ENCODE assay signal across 21 mouse cellular contexts in genomic region chr6:91589181-91589580, GRCm38 (mm10).
A peak's percentile ranks its signal among the peaks of the same experiment; 100 is the strongest.
DNase-seq lines count a peak whose midpoint lies in the region; ATAC-seq and TF ChIP-seq lines count a peak whose summit lies in the region.
"Had no signal": no experiment of that assay in that cellular context is flagged by ENCODE, and none has a peak within 500 bp of the region (broad histone marks: within the 10 kb centered on the region; RNA-seq: fewer than 3 reads in every experiment).

No protein-coding gene starts in this region.

- TF ChIP-seq CTCF in lung, adult 2 months (IDR thresholded peaks at IDR 0.05; ENCODE audit: insufficient read depth, low read length) = no peak

- H3K4me3 ChIP-seq in kidney, embryonic 16.5 days (ENCODE audit: low read length) = no peak overlapping the region
- H3K4me3 ChIP-seq in lung, embryonic 16.5 days (ENCODE audit: low read length) = no peak overlapping the region
- H3K4me3 ChIP-seq in lung, adult 2 months (replicated peaks; ENCODE audit: extremely low read depth, low read depth, low read length) = no peak overlapping the region
- H3K4me3 ChIP-seq: embryonic facial prominence, embryonic 15.5 days; forebrain, embryonic 10.5 days; heart, embryonic 10.5 days; hindbrain, embryonic 12.5 days; liver, embryonic 13.5 days; myocyte had no signal

- H3K9me3 ChIP-seq in kidney, embryonic 16.5 days (ENCODE audit: low read length) = no peaks in the 10 kb centered on the region
- H3K9me3 ChIP-seq in lung, embryonic 16.5 days (ENCODE audit: control insufficient read depth, low read length) = no peaks in the 10 kb centered on the region
- H3K9me3 ChIP-seq: embryonic facial prominence, embryonic 15.5 days; forebrain, embryonic 10.5 days; heart, embryonic 10.5 days; hindbrain, embryonic 12.5 days; liver, embryonic 13.5 days had no signal

- 0 out of 2 replicates have a peak, but pooled peaks cover 2% of the 10 kb centered on the region for H3K27me3 ChIP-seq in kidney, embryonic 16.5 days (ENCODE audit: insufficient read depth, low read length)
- no peaks in the 10 kb centered on the region for H3K27me3 ChIP-seq in lung, embryonic 16.5 days (ENCODE audit: control insufficient read depth, insufficient read depth, low read depth, low read length)
- H3K27me3 ChIP-seq: embryonic facial prominence, embryonic 15.5 days; hindbrain, embryonic 12.5 days; liver, embryonic 13.5 days had no signal

- no peak overlapping the region for H3K4me2 ChIP-seq in kidney, embryonic 16.5 days (replicated peaks; ENCODE audit: low read depth, low read length)
- H3K4me2 ChIP-seq in lung, embryonic 16.5 days (ENCODE audit: low read depth, low read length) = no peak overlapping the region
- H3K4me2 ChIP-seq: embryonic facial prominence, embryonic 15.5 days; hindbrain, embryonic 12.5 days; liver, embryonic 13.5 days had no signal

- DNase-seq in kidney, adult 11 months = peak; percentile 76
- DNase-seq in lung, adult 2 months = no peak
- DNase-seq in kidney, postnatal 25 days = peak; percentile 52 to 85
- DNase-seq in right cerebral cortex, postnatal 25 days = no peak
- DNase-seq in thymus, postnatal 4 days = no peak
- DNase-seq in heart, adult 9 months (ENCODE audit: low spot score in 2 of 2) = no peak
- DNase-seq: B cell, adult 2 months; cerebellum, postnatal 10 days; gastrocnemius, postnatal 36 days; heart, postnatal 10 days; liver, embryonic 13.5 days; midbrain, embryonic 14.5 days; right cerebral cortex, postnatal 4 days had no signal

- H3K9ac ChIP-seq in kidney, embryonic 16.5 days (replicated peaks; ENCODE audit: low read length) = no peak overlapping the region
- H3K9ac ChIP-seq in lung, embryonic 16.5 days (ENCODE audit: low read length) = no peak overlapping the region
- H3K9ac ChIP-seq: embryonic facial prominence, embryonic 15.5 days; hindbrain, embryonic 12.5 days; liver, embryonic 13.5 days had no signal

- no peak for TF ChIP-seq POLR2A in lung, adult 2 months (IDR thresholded peaks at IDR 0.05; ENCODE audit: borderline replicate concordance, extremely low read depth, low read depth, low read length)

- WGBS in kidney, embryonic 16.5 days = 70% methylated on average over 4 of the region's 4 CpGs
- WGBS in lung, embryonic 16.5 days = 60% methylated on average over 4 of the region's 4 CpGs
- 62% methylated on average over 4 of the region's 4 CpGs for WGBS in lung, adult 2 months

- no peaks in the 10 kb centered on the region for H3K36me3 ChIP-seq in kidney, embryonic 16.5 days (ENCODE audit: insufficient read depth, low read length)
- no peaks in the 10 kb centered on the region for H3K36me3 ChIP-seq in lung, embryonic 16.5 days (ENCODE audit: control insufficient read depth, insufficient read depth, low read length)
- H3K36me3 ChIP-seq: embryonic facial prominence, embryonic 15.5 days; forebrain, embryonic 10.5 days; heart, embryonic 10.5 days; hindbrain, embryonic 12.5 days; liver, embryonic 13.5 days had no signal

- H3K27ac ChIP-seq in kidney, embryonic 16.5 days (ENCODE audit: low read length) = no peak overlapping the region
- H3K27ac ChIP-seq in lung, embryonic 16.5 days (ENCODE audit: low read length) = no peak overlapping the region
- H3K27ac ChIP-seq: embryonic facial prominence, embryonic 15.5 days; forebrain, embryonic 10.5 days; hindbrain, embryonic 12.5 days; liver, embryonic 13.5 days had no signal

- peaks cover 6% of the 10 kb centered on the region for H3K4me1 ChIP-seq in kidney, embryonic 16.5 days (ENCODE audit: insufficient read depth, low read length)
- H3K4me1 ChIP-seq in lung, embryonic 16.5 days (replicated peaks; ENCODE audit: control insufficient read depth, insufficient read depth, low read length) = peaks cover 14% of the 10 kb centered on the region
- peaks cover 27% of the 10 kb centered on the region for H3K4me1 ChIP-seq in lung, adult 2 months (ENCODE audit: control insufficient read depth, insufficient read depth, low read length)

- ATAC-seq in kidney, embryonic 16.5 days (ENCODE audit: low FRiP score, low TSS enrichment) = no peak
- peak; percentile 24; the same call in 1 of the 2 replicates for ATAC-seq in lung, embryonic 16.5 days (ENCODE audit: low read depth)
- ATAC-seq: inflammation-experienced regulatory T-cells, adult 6 months had no signal

Comparison
In these comparisons a context has a peak if more than half of its experiments do, and no peak if none do; other contexts are left out.
1. DNase-seq: peak in kidney, adult 11 months (single experiment) and kidney, postnatal 25 days (2 of 2); none in lung, adult 2 months (single experiment), right cerebral cortex, postnatal 25 days (single experiment), thymus, postnatal 4 days (single experiment) and heart, adult 9 months (0 of 2).